Mouse (Mus musculus) bone marrow macrophage, adult 2 months (primary cell): Measurements from ENCODE around the gene Gpr88. TPM values are rescaled to one million over a fixed set of nuclear protein-coding genes. Genes with fewer than 3 reads are reported as not detected.

Source experiments
- H3K27ac ChIP-seq: 2 replicates; pipeline ENCODE4 v1.5.1; 2012; ENCODE audit warnings: low read depth, low read length; ENCODE audit not compliant: insufficient read depth
- H3K4me1 ChIP-seq: 2 replicates; pipeline ENCODE4 v1.6.1; 2012; ENCODE audit warnings: low read length; ENCODE audit not compliant: control insufficient read depth, insufficient read depth
- H3K4me3 ChIP-seq: 2 replicates; pipeline ENCODE4 v1.5.1; 2012; ENCODE audit warnings: mild to moderate bottlenecking, low read length, moderate library complexity; ENCODE audit not compliant: insufficient read depth
- CTCF ChIP-seq: IDR thresholded peaks from 2 replicates; pipeline ENCODE4 v1.5.1; 2012; ENCODE audit warnings: low read depth, mild to moderate bottlenecking, low read length, moderate library complexity
- POLR2A ChIP-seq: IDR thresholded peaks from 2 replicates; pipeline ENCODE4 v1.6.1; 2012; ENCODE audit warnings: mild to moderate bottlenecking, low read depth, low read length, borderline replicate concordance
- polyA plus RNA-seq: library from polyadenylated mRNA; stranded (reverse); fragments of >200 nt; gene quantifications from 2 replicates; pipeline ENCODE4 v1.2.4, GENCODE M21; 2012; ENCODE audit not compliant: missing spikeins, insufficient read depth, insufficient read length

The Gpr88 gene
- polyA plus RNA-seq, 1 experiment: not detected

GRCm38 (mm10) chr3:116277146-116277545, 23.8 kb upstream of the Gpr88 start:
- Histone ChIP-seq H3K27ac (no peak overlapping the region), H3K4me3 (no peak overlapping the region), H3K4me1 (peaks cover 4% of the 10 kb centered on the region; the same call in 1 of the 2 replicates)
- no peak for TF ChIP-seq CTCF
- no peak for TF ChIP-seq POLR2A

GRCm38 (mm10) chr3:116271679-116272078, 18.4 kb upstream of the Gpr88 start:
- no peaks in the 10 kb centered on the region for H3K4me1 ChIP-seq
- no peak overlapping the region for H3K27ac ChIP-seq
- H3K4me3 ChIP-seq: no peak overlapping the region
- TF ChIP-seq CTCF: no peak
- TF ChIP-seq POLR2A: no peak

DNA sequence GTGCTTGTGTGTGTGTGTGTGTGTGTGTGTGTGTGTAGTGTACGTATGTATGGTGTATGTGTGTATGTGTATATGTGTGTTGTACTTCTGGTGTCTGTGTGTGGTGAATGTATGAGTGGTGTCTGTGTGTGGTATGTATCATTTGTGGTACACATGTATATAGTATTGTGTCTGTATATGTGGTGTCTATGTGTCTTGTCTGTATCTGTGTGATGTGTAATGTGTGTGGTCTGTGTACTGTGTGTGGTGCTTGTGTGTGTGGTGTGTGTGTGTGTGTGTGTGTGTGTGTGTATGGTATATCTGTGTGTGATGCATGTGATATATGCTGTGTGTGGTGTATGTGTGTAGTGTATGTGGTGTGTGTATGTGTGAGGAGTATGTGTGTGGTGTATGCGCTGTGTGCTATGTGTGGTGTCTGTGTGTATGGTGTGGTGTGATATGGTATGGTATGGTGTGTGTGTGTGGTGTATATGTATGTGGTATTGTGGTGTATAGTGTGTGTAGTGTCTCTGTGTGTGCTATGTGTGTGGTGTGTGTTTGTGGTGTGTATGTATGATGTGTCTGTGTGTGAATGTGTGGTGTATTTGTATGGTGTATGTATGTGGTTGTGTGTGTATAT, 13.8 kb upstream of the Gpr88 start:
- Histone ChIP-seq H3K27ac (no peak overlapping the region), H3K4me1 (no peaks in the 10 kb centered on the region), H3K4me3 (no peak overlapping the region)
- TF ChIP-seq POLR2A (no peak), CTCF (no peak)

DNA sequence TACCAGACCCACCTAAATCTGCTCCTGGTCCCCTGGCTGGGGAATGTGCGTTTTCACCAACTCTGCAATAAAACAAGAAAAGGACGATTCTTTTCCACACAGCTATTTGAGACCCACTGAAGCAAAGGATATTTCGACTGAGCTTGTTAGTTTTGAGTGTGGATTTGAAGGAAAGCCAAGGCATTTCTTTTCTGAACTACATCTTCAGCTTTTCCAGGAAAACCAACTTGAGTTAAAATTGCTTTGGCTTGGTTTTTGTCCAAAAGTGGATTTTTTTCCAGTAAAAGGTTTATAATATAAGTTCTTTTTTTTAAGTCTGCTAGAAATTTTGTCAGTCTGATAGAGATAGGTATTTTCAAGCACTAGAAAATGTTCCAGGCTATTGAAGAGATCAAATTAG, 13.1 kb upstream of the Gpr88 start:
- Histone ChIP-seq H3K27ac (no peak overlapping the region), H3K4me1 (no peaks in the 10 kb centered on the region), H3K4me3 (no peak overlapping the region)
- TF ChIP-seq POLR2A (no peak), CTCF (no peak)

GRCm38 (mm10) chr3:116263977-116264376, 10.7 kb upstream of the Gpr88 start:
- no peak overlapping the region for H3K27ac ChIP-seq
- TF ChIP-seq POLR2A: no peak
- TF ChIP-seq CTCF: no peak
- H3K4me3 ChIP-seq: no peak overlapping the region
- H3K4me1 ChIP-seq: no peaks in the 10 kb centered on the region

- Histone ChIP-seq H3K27ac (no peak overlapping the region), H3K4me3 (no peak overlapping the region), H3K4me1 (no peaks in the 10 kb centered on the region)
- TF ChIP-seq POLR2A (no peak), CTCF (no peak)
Observed at GRCm38 (mm10) chr3:116263061-116263460, 9.8 kb upstream of the Gpr88 start.

DNA sequence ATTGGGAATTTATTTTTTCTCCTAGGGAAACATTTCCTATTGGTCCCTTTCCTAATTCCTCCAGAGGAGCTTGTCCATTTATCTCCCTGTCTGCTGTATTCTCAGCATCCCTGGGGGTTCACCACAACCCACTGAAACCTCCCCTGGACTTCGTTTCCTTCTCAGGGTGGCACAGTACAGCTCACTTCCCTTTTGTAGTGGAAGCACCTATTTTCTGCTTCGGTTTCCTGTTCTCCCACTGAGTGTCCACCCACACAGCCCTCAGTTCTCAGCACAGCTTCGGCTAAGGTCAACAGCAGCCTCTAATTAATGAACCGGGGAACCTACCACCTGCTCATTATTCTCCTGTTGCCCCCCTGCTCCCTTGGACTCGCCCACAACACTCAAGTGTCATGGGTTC, 2.8 kb upstream of the Gpr88 start:
- TF ChIP-seq POLR2A: no peak
- TF ChIP-seq CTCF: no peak
- Histone ChIP-seq H3K4me3 (no peak overlapping the region), H3K4me1 (peaks cover 9% of the 10 kb centered on the region; the same call in 1 of the 2 replicates), H3K27ac (no peak overlapping the region)

GRCm38 (mm10) chr3:116252255-116253040, 855 bp downstream of the Gpr88 start:
- peak overlapping the region; percentile 58 for H3K4me3 ChIP-seq

GRCm38 (mm10) chr3:116251481-116252254, 1.6 kb downstream of the Gpr88 start:
- Histone ChIP-seq H3K4me1 (peaks cover 9% of the 10 kb centered on the region; the same call in 1 of the 2 replicates), H3K27ac (no peak overlapping the region), H3K4me3 (peak overlapping the region; percentile 58)
- no peak for TF ChIP-seq CTCF
- TF ChIP-seq POLR2A: no peak

More at GRCm38 (mm10) chr3:116252255-116253040, 855 bp downstream of the Gpr88 start:
- no peak overlapping the region for H3K27ac ChIP-seq
- TF ChIP-seq CTCF (no peak), POLR2A (no peak)
- peaks cover 9% of the 10 kb centered on the region; the same call in 1 of the 2 replicates for H3K4me1 ChIP-seq
